Mouse (Mus musculus) heart, embryonic 14.5 days (tissue): Measurements from ENCODE around the gene Rfx4. TPM values are rescaled to one million over a fixed set of nuclear protein-coding genes. Genes with fewer than 3 reads are reported as not detected.

Source experiments
- ATAC-seq: fragments of 200-750 bp; cut with Nextera tagmentation; 2 replicates; pipeline ENCODE4 v1.8.0; 2017; ENCODE audit warnings: low read depth, moderate TSS enrichment; ENCODE audit not compliant: insufficient number of reproducible peaks, insufficient read depth, low FRiP score
- H3K27ac ChIP-seq, 2 experiments: fragments of 200-500 bp in 1 of 2; fragments of 300-500 bp in 1 of 2; sonication (generic) in 1 of 2; replicated peaks in 1 of 2; 2 replicates each; pipeline ENCODE4 v1.5.1; 2012 to 2014; ENCODE audit warnings: low read depth in 2 of 2, low read length in 2 of 2, control low read depth in 1 of 2, mild to moderate bottlenecking in 1 of 2, mixed read lengths in 1 of 2; ENCODE audit not compliant: control insufficient read depth in 1 of 2, insufficient read depth in 1 of 2
- H3K27me3 ChIP-seq: fragments of 300-500 bp; sonication (generic); 2 replicates; pipeline ENCODE4 v1.6.1; 2014; ENCODE audit warnings: mild to moderate bottlenecking, low read length, control low read depth; ENCODE audit not compliant: control insufficient read depth, insufficient read depth
- H3K36me3 ChIP-seq: fragments of 300-500 bp; sonication (generic); 2 replicates; pipeline ENCODE4 v1.6.1; 2014; ENCODE audit warnings: mild to moderate bottlenecking, control low read depth, low read length, mixed read lengths; ENCODE audit not compliant: control insufficient read depth, insufficient read depth
- H3K4me1 ChIP-seq, 2 experiments: fragments of 200-500 bp in 1 of 2; fragments of 300-500 bp in 1 of 2; sonication (generic) in 1 of 2; 2 replicates each; pipeline ENCODE4 v1.6.1; 2012 to 2014; ENCODE audit warnings: low read length in 2 of 2, control low read depth in 1 of 2, mixed read lengths in 1 of 2; ENCODE audit not compliant: control insufficient read depth in 2 of 2, insufficient read depth in 2 of 2
- H3K4me2 ChIP-seq: fragments of 300-500 bp; sonication (generic); 2 replicates; pipeline ENCODE4 v1.6.1; 2014; ENCODE audit warnings: mild to moderate bottlenecking, low read length
- H3K4me3 ChIP-seq, 2 experiments: fragments of 200-500 bp in 1 of 2; fragments of 300-500 bp in 1 of 2; sonication (generic) in 1 of 2; 2 replicates each; pipeline ENCODE4 v1.5.1; 2012 to 2014; ENCODE audit warnings: low read length in 2 of 2, mild to moderate bottlenecking in 2 of 2, control low read depth in 1 of 2, low read depth in 1 of 2, moderate library complexity in 1 of 2; ENCODE audit not compliant: control insufficient read depth in 1 of 2, insufficient read depth in 1 of 2
- H3K9ac ChIP-seq: fragments of 300-500 bp; sonication (generic); 2 replicates; pipeline ENCODE4 v1.6.1; 2014; ENCODE audit warnings: mild to moderate bottlenecking, low read length
- H3K9me3 ChIP-seq: fragments of 300-500 bp; sonication (generic); 2 replicates; pipeline ENCODE4 v1.6.1; 2016; ENCODE audit warnings: low read length, control low read depth; ENCODE audit not compliant: control insufficient read depth
- WGBS: fragments of 180-500 bp; shearing (Covaris S2); extraction: QIAGEN DNeasy Blood & Tissue Kit; methylation state at CpG from one replicate; pipeline ENCODE4 v1.1.7; 2014; 5-methylcytosine and 5-hydroxymethylcytosine counted together
- polyA plus RNA-seq: library from polyadenylated mRNA; unstranded; fragments of >200 nt; fragmentation: Nextera tagmentation; extraction: Ambion mirVana; gene quantifications from 2 replicates; pipeline ENCODE4 v1.2.1, GENCODE M21; 2014

Gene Rfx4
- polyA plus RNA-seq, 1 experiment from 2014 or later, result not detected

- H3K9ac ChIP-seq, result no peak overlapping the region
- WGBS, result 79% methylated on average over 5 of the region's 5 CpGs
Observed at GRCm38 (mm10) chr10:84938886-84939285, 183.0 kb downstream of the Rfx4 start.

GRCm38 (mm10) chr10:84940356-84940755 is 184.5 kb downstream of the Rfx4 start:
- H3K27me3 ChIP-seq, result no peaks in the 10 kb centered on the region
- H3K9ac ChIP-seq, result no peak overlapping the region
- H3K9me3 ChIP-seq, result no peaks in the 10 kb centered on the region
- WGBS, result 63% methylated on average over 1 of the region's 1 CpGs
- peaks cover 13 to 29% of the 10 kb centered on the region in 2 experiments for H3K4me1 ChIP-seq
- no peak overlapping the region for H3K4me2 ChIP-seq
- ATAC-seq, result no peak
- H3K36me3 ChIP-seq, result peaks cover 5% of the 10 kb centered on the region; the same call in 1 of the 2 replicates
- H3K27ac ChIP-seq, result no peak overlapping the region
- H3K4me3 ChIP-seq, result no peak overlapping the region

More at GRCm38 (mm10) chr10:84938886-84939285, 183.0 kb downstream of the Rfx4 start:
- no peak overlapping the region for H3K4me2 ChIP-seq
- H3K27me3 ChIP-seq, result no peaks in the 10 kb centered on the region
- no peak overlapping the region for H3K27ac ChIP-seq
- no peak for ATAC-seq
- no peak overlapping the region for H3K4me3 ChIP-seq
- no peaks in the 10 kb centered on the region for H3K9me3 ChIP-seq
- peaks cover 5% of the 10 kb centered on the region; the same call in 1 of the 2 replicates for H3K36me3 ChIP-seq
- H3K4me1 ChIP-seq, result peaks cover 13 to 32% of the 10 kb centered on the region in 2 experiments

DNA sequence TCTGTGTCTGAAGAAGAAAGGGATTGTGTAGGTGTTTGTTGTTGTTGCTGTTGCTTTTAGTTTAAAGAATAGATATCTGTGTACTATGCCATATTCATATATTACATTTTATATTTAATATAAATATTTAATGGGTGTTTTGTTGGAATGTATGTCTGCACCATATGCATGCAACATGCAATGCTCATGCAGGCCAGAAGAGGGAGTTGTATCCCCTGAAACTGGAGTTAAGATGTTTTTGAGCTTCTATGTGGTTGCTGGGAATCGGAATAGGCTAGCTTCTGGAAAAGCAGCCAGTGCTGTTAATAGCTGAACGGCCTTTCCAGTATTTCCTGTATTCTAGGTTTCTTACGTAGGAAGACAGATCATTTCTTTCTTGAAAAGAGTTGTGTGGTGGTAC is 189.8 kb downstream of the Rfx4 start:
- H3K36me3 ChIP-seq, result peaks cover 19% of the 10 kb centered on the region
- no peak overlapping the region for H3K4me2 ChIP-seq
- 94% methylated on average over 3 of the region's 3 CpGs for WGBS
- no peaks in the 10 kb centered on the region for H3K27me3 ChIP-seq
- H3K4me3 ChIP-seq, result no peak overlapping the region
- H3K4me1 ChIP-seq, result peaks cover 3 to 19% of the 10 kb centered on the region in 2 experiments; a peak in 3 of 4 replicates
- no peak overlapping the region; a peak in 1 of 4 replicates for H3K27ac ChIP-seq
- ATAC-seq, result no peak
- H3K9me3 ChIP-seq, result no peaks in the 10 kb centered on the region
- no peak overlapping the region for H3K9ac ChIP-seq

- Histone ChIP-seq H3K27ac (peak overlapping the region in 1 of 2 experiments; percentile 11; a peak in 1 of 4 replicates), H3K27me3 (no peaks in the 10 kb centered on the region), H3K4me3 (no peak overlapping the region), H3K9me3 (no peaks in the 10 kb centered on the region), H3K9ac (no peak overlapping the region), H3K36me3 (peaks cover 32% of the 10 kb centered on the region), H3K4me1 (peaks cover 3 to 19% of the 10 kb centered on the region in 2 experiments; a peak in 3 of 4 replicates), H3K4me2 (no peak overlapping the region)
- 46% methylated on average over 8 of the region's 8 CpGs for WGBS
- ATAC-seq, result no peak
Observed at GRCm38 (mm10) chr10:84948970-84949683, 193.3 kb downstream of the Rfx4 start.

GRCm38 (mm10) chr10:84949684-84950010 is 193.8 kb downstream of the Rfx4 start:
- no peak for ATAC-seq
- Histone ChIP-seq H3K36me3 (peaks cover 32% of the 10 kb centered on the region), H3K27me3 (no peaks in the 10 kb centered on the region), H3K4me2 (no peak overlapping the region), H3K4me1 (peaks cover 3 to 19% of the 10 kb centered on the region in 2 experiments; a peak in 3 of 4 replicates), H3K9ac (no peak overlapping the region), H3K9me3 (no peaks in the 10 kb centered on the region), H3K27ac (peak overlapping the region in 1 of 2 experiments; percentile 11; a peak in 1 of 4 replicates), H3K4me3 (no peak overlapping the region)
- WGBS, result 88% methylated on average over 3 of the region's 3 CpGs

DNA sequence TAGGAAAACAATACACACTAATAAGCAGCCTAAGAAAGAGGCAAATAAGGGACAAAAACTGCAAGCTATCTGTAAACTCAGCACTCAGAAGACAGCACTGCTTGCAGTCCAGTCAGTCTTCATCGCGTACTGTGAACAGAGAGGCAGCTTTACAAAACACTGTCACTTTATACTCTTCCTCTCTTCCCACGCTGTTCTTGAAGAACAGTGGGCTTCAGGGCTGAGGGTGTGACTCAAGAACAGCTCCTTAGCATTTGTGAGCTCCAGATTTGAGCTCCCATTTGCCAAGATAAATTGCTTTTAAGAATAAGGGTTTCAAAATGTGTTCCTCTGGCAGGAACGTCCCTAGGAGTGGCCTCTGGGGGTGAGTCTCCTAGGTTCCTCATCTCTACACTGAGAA is 194.5 kb downstream of the Rfx4 start:
- WGBS, result 84% methylated on average over 4 of the region's 4 CpGs
- H3K9ac ChIP-seq, result no peak overlapping the region
- H3K9me3 ChIP-seq, result no peaks in the 10 kb centered on the region
- peaks cover 3 to 19% of the 10 kb centered on the region in 2 experiments; a peak in 3 of 4 replicates for H3K4me1 ChIP-seq
- H3K36me3 ChIP-seq, result peaks cover 32% of the 10 kb centered on the region
- no peak overlapping the region for H3K4me2 ChIP-seq
- no peak overlapping the region for H3K27ac ChIP-seq
- no peak overlapping the region for H3K4me3 ChIP-seq
- no peak for ATAC-seq
- H3K27me3 ChIP-seq, result no peaks in the 10 kb centered on the region

- Histone ChIP-seq H3K27ac (no peak overlapping the region), H3K27me3 (no peaks in the 10 kb centered on the region), H3K36me3 (peaks cover 28% of the 10 kb centered on the region), H3K4me1 (peaks cover 2 to 15% of the 10 kb centered on the region in 2 experiments; a peak in 2 of 4 replicates), H3K9ac (no peak overlapping the region), H3K9me3 (no peaks in the 10 kb centered on the region), H3K4me3 (no peak overlapping the region), H3K4me2 (no peak overlapping the region)
- ATAC-seq, result no peak
- WGBS, result 93% methylated on average over 10 of the region's 10 CpGs
Observed at GRCm38 (mm10) chr10:84954236-84954635, 198.4 kb downstream of the Rfx4 start.
